Mouse (Mus musculus) layer of hippocampus, postnatal 25 days (tissue): ENCODE measurements around the gene Gsdmc4. TPM values are rescaled to one million over a fixed set of nuclear protein-coding genes. Genes with fewer than 3 reads are reported as not detected.

Experiments used
- total RNA-seq, 2 experiments: library from RNA; stranded (reverse); gene quantifications; 2 replicates each; pipeline ENCODE4 v1.2.3; 2021

The Gsdmc4 gene
- total RNA-seq, 2 experiments from 2014 or later, result not detected

Other genes with a start within 250 kb of the Gsdmc4 start
- not detected for gene Gsdmc2, start 67.1 kb downstream of the Gsdmc4 start, total RNA-seq
- not detected for gene Gsdmc3, start 33.7 kb downstream of the Gsdmc4 start, total RNA-seq
- 100 to 1,000 TPM; 132 to 134 TPM for gene Fam49b, start 148.2 kb upstream of the Gsdmc4 start, total RNA-seq